Mouse (Mus musculus) right cerebral cortex, postnatal 4 days (tissue): ENCODE measurements around the gene Fxyd4.

Source experiments
- DNase-seq: peaks from one replicate; pipeline ENCODE4 v3.0.0-alpha.2; 2022

Gene Fxyd4

GRCm38 (mm10) chr6:117917576-117917975 lies 19.9 kb downstream of the Fxyd4 start:
- peak; percentile 30 for DNase-seq

GRCm38 (mm10) chr6:117916737-117917426 lies 20.6 kb downstream of the Fxyd4 start:
- DNase-seq, result peak; percentile 56

GRCm38 (mm10) chr6:117916205-117916736 lies 21.2 kb downstream of the Fxyd4 start:
- no peak for DNase-seq

- DNase-seq, result no peak
Measured at GRCm38 (mm10) chr6:117914541-117914940, 23.0 kb downstream of the Fxyd4 start.

- DNase-seq, result no peak
Measured at GRCm38 (mm10) chr6:117910120-117910661, 27.3 kb downstream of the Fxyd4 start.

- DNase-seq, result no peak
Measured at GRCm38 (mm10) chr6:117908424-117908900, 29.0 kb downstream of the Fxyd4 start.

- no peak for DNase-seq
Measured at GRCm38 (mm10) chr6:117907979-117908355, 29.5 kb downstream of the Fxyd4 start.

GRCm38 (mm10) chr6:117907301-117907978 lies 30.1 kb downstream of the Fxyd4 start:
- DNase-seq, result peak; percentile 64

GRCm38 (mm10) chr6:117906590-117907271 lies 30.8 kb downstream of the Fxyd4 start:
- DNase-seq, result peak; percentile 94

GRCm38 (mm10) chr6:117906015-117906531 lies 31.4 kb downstream of the Fxyd4 start:
- DNase-seq, result peak; percentile 32

GRCm38 (mm10) chr6:117905260-117905930 lies 32.1 kb downstream of the Fxyd4 start:
- DNase-seq, result no peak

- DNase-seq, result no peak
Measured at GRCm38 (mm10) chr6:117903836-117904235, 33.7 kb downstream of the Fxyd4 start.

GRCm38 (mm10) chr6:117902556-117902955 lies 34.9 kb downstream of the Fxyd4 start:
- DNase-seq, result no peak

- DNase-seq, result no peak
Measured at GRCm38 (mm10) chr6:117901510-117902402, 35.7 kb downstream of the Fxyd4 start.

- no peak for DNase-seq
Measured at GRCm38 (mm10) chr6:117900126-117901080, 37.1 kb downstream of the Fxyd4 start, which contains the start of gene Hnrnpf. Gene Hnrnpf (plus strand): TSS chr6:117900324.

GRCm38 (mm10) chr6:117897800-117898199 lies 39.7 kb downstream of the Fxyd4 start:
- no peak for DNase-seq

GRCm38 (mm10) chr6:117893435-117893834 lies 44.1 kb downstream of the Fxyd4 start:
- DNase-seq, result no peak

GRCm38 (mm10) chr6:117892386-117892785 lies 45.1 kb downstream of the Fxyd4 start:
- DNase-seq, result no peak

GRCm38 (mm10) chr6:117891369-117892160 lies 45.9 kb downstream of the Fxyd4 start:
- DNase-seq, result no peak
